Mouse (Mus musculus) midbrain, embryonic 15.5 days (tissue): ENCODE results near the gene Cnp. TPM values are rescaled to one million over a fixed set of nuclear protein-coding genes. Genes with fewer than 3 reads are reported as not detected.
"Not testable (repeated sequence)": the region's sequence is repeated elsewhere in the genome, so short reads cannot be mapped to it uniquely, and the experiment has no call there.

ENCODE experiments used
- ATAC-seq: fragments of 200-750 bp; cut with Nextera tagmentation; replicated peaks from 2 replicates; pipeline ENCODE4 v1.8.0; 2017; ENCODE audit warnings: moderate TSS enrichment
- H3K27ac ChIP-seq: fragments of 300-500 bp; sonication (generic); 2 replicates; pipeline ENCODE4 v1.5.1; 2015; ENCODE audit warnings: mild to moderate bottlenecking, inconsistent platforms
- H3K27me3 ChIP-seq: fragments of 300-500 bp; sonication (generic); replicated peaks from 2 replicates; pipeline ENCODE4 v1.6.1; 2015; ENCODE audit warnings: inconsistent platforms
- H3K36me3 ChIP-seq: fragments of 300-500 bp; sonication (generic); replicated peaks from 2 replicates; pipeline ENCODE4 v1.6.1; 2015; ENCODE audit warnings: inconsistent platforms
- H3K4me1 ChIP-seq: fragments of 300-500 bp; sonication (generic); 2 replicates; pipeline ENCODE4 v1.6.1; 2015; ENCODE audit warnings: inconsistent platforms
- H3K4me2 ChIP-seq: fragments of 300-500 bp; sonication (generic); 2 replicates; pipeline ENCODE4 v1.6.1; 2015; ENCODE audit warnings: inconsistent platforms, mild to moderate bottlenecking, moderate library complexity
- H3K4me3 ChIP-seq: fragments of 300-500 bp; sonication (generic); 2 replicates; pipeline ENCODE4 v1.5.1; 2015; ENCODE audit warnings: mild to moderate bottlenecking, inconsistent platforms
- H3K9ac ChIP-seq: fragments of 300-500 bp; sonication (generic); 2 replicates; pipeline ENCODE4 v1.6.1; 2015; ENCODE audit warnings: mild to moderate bottlenecking, inconsistent platforms
- H3K9me3 ChIP-seq: fragments of 300-500 bp; sonication (generic); 2 replicates; pipeline ENCODE4 v1.6.1; 2016; ENCODE audit warnings: inconsistent platforms
- WGBS: fragments of 180-500 bp; shearing (Covaris S2); methylation state at CpG from one replicate; pipeline ENCODE4 v1.1.7; 2015; ENCODE audit warnings: mixed read lengths; 5-methylcytosine and 5-hydroxymethylcytosine counted together
- polyA plus RNA-seq: library from polyadenylated mRNA; unstranded; fragments of >200 nt; fragmentation: Nextera tagmentation; extraction: Ambion mirVana; gene quantifications from 2 replicates; pipeline ENCODE4 v1.2.1, GENCODE M21; 2015

Cnp gene
- polyA plus RNA-seq, 1 experiment from 2014 or later: 38.3 TPM

DNA sequence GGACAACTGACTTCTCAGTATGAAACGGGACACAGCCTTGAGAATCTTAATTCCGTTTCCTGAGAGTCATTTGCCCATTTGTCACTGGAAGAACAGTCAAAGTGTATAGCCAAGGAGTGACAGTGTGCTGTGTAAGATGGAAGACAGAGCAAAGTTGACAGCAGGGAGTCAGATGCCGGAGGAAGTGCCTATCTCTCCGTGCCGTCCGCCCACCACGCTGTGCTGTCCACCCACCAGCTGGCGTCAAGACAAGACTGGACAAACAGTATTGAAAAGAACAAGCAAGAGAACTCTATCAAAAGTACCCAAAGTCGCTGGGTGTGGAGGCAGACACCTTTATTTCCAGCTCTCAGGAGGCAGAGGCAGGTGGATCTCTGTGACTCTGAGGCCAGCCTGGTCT is 28.5 kb downstream of the Cnp start:
- Histone ChIP-seq H3K27ac (no peak overlapping the region), H3K36me3 (peaks cover 14% of the 10 kb centered on the region), H3K4me3 (no peak overlapping the region), H3K9me3 (no peaks in the 10 kb centered on the region), H3K27me3 (no peaks in the 10 kb centered on the region), H3K4me2 (no peak overlapping the region), H3K9ac (no peak overlapping the region), H3K4me1 (peaks cover 8% of the 10 kb centered on the region)
- ATAC-seq: no peak
- WGBS: 92% methylated on average over 9 of the region's 9 CpGs

DNA sequence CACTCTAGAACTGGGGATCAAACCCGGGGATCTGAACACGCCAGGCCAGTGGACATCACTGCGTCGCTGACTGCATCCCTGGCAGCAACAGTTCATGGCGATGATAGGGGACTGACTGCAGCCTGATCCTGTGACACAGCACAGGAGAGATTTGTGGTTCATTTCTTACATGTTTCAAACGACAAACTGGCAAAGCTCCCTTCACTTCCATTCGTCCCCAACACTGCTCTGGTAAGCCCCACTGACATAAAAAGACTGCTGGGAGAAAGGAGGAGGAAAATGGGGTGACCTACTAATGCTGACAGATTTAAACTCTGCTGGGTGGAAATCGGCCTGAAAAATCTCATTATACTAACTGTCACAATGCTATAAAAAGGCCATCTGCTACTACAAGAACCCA is 29.1 kb downstream of the Cnp start:
- Histone ChIP-seq H3K27ac (no peak overlapping the region), H3K4me3 (no peak overlapping the region), H3K4me1 (peaks cover 8% of the 10 kb centered on the region), H3K36me3 (peaks cover 8% of the 10 kb centered on the region), H3K27me3 (no peaks in the 10 kb centered on the region), H3K9me3 (no peaks in the 10 kb centered on the region), H3K9ac (no peak overlapping the region), H3K4me2 (no peak overlapping the region)
- ATAC-seq: no peak
- 74% methylated on average over 8 of the region's 8 CpGs for WGBS

DNA sequence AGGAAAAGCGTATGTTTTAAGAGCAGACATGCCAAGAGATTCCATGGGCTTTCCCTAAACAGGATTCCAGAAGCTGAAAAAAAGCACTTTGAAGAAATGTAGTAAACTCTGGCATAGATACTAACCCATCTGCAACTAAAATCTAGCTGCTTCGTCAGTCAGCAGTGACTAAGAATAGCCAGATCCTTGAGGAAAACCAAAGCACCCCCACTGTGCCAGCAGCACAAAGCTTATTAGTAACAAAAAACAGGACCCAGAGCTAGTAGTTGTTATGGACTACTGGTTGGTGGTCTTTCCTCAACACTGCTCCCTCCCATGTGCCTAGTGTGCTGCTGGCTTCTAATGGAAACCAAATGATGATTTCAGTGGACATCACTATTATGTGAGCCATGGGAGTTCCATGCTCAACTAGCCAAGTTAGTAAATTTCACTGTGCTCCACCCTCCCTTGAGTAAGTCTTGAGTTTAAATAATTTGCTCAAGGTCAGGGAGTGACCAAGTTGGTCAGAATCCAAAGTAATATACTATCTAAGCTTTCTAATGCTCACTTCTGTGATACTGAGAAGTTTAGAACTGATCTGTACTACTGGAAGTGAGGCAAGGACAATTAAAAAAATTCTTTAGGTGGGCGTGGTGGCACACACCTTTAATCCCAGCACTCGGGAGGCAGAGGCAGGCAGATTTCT is 29.8 kb downstream of the Cnp start:
- H3K36me3 ChIP-seq: peaks cover 1% of the 10 kb centered on the region
- H3K9me3 ChIP-seq: no peaks in the 10 kb centered on the region
- no peaks in the 10 kb centered on the region for H3K27me3 ChIP-seq
- no peak for ATAC-seq
- no peak overlapping the region for H3K4me3 ChIP-seq
- H3K4me1 ChIP-seq: peaks cover 8% of the 10 kb centered on the region
- H3K27ac ChIP-seq: no peak overlapping the region
- WGBS: 79% methylated on average over 4 of the region's 4 CpGs
- H3K4me2 ChIP-seq: no peak overlapping the region
- no peak overlapping the region for H3K9ac ChIP-seq

DNA sequence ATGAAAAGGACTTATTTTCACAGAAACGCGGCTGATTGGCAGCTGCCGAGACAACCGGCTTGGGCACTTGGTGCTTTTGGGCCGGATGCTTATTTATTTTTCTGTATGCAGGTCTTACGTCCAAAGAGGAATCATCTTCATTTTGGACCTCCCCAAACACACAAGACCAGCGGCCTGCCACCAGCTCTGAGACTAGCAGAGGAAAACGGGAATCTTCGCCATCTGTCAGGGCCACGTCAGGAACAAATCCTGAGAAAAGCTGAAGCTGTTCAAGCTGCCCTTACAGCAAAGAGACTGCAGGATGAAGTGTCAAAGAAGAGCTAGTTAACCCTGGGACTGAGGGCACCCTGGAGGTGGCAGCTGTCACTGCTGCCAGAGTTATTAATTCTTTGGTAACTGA is 30.7 kb downstream of the Cnp start:
- WGBS: 79% methylated on average over 10 of the region's 10 CpGs
- peaks cover 8% of the 10 kb centered on the region for H3K4me1 ChIP-seq
- no peaks in the 10 kb centered on the region for H3K9me3 ChIP-seq
- no peak overlapping the region for H3K4me2 ChIP-seq
- H3K36me3 ChIP-seq: no peaks in the 10 kb centered on the region
- ATAC-seq: no peak
- H3K27me3 ChIP-seq: no peaks in the 10 kb centered on the region
- H3K4me3 ChIP-seq: no peak overlapping the region
- H3K9ac ChIP-seq: no peak overlapping the region
- H3K27ac ChIP-seq: 0 out of 2 replicates have a peak overlapping the region, but pooled peaks have one; percentile 11

DNA sequence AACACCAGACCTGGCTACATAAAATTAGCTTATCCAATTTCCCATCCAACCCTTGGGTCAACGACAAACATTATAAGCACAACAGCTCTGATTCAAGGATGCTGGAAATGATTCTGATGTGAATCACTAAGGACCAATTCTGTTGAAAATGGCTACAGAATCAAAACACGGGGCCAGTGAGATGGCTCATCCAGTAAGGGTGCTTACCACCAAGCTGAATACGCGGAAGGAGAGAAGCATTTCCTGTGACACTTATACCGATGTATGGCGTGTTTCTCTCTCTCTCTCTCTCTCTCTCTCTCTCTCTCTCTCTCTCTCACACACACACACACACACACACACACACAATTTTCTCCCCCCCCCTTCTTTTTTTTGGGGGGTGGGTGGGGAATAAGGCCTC is 32.4 kb downstream of the Cnp start:
- no peak overlapping the region for H3K4me3 ChIP-seq
- no peak overlapping the region for H3K9ac ChIP-seq
- no peak overlapping the region for H3K4me2 ChIP-seq
- whole genome bisulfite sequencing: 93% methylated on average over 6 of the region's 6 CpGs
- H3K4me1 ChIP-seq: peaks cover 8% of the 10 kb centered on the region
- H3K27me3 ChIP-seq: no peaks in the 10 kb centered on the region
- ATAC-seq: no peak
- H3K36me3 ChIP-seq: peaks cover 3% of the 10 kb centered on the region; the same call in 1 of the 2 replicates
- H3K9me3 ChIP-seq: no peaks in the 10 kb centered on the region
- H3K27ac ChIP-seq: no peak overlapping the region

DNA sequence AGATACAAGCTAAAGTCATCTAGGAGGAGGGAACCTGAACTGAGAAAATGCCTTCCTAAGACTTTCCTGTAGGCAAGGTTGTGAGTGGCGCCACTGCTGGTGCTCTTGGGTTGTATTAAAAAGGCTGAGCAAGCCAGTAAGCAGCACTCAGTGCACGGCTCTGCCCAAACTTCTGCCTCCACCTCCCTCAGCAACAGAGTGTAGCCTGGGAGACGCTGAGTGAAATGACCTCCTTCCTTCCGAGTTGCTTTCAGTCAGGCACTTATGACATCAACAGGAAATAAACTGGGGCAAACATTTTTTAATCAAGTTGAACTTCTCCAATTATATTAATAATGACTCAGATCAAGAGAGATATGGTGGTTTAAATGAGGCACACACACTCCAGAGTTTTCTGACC is 34.1 kb downstream of the Cnp start:
- no peaks in the 10 kb centered on the region for H3K9me3 ChIP-seq
- H3K9ac ChIP-seq: no peak overlapping the region
- peaks cover 8% of the 10 kb centered on the region for H3K4me1 ChIP-seq
- WGBS: 83% methylated on average over 4 of the region's 4 CpGs
- H3K4me3 ChIP-seq: no peak overlapping the region
- no peak overlapping the region for H3K27ac ChIP-seq
- peaks cover 3% of the 10 kb centered on the region; the same call in 1 of the 2 replicates for H3K36me3 ChIP-seq
- H3K27me3 ChIP-seq: no peaks in the 10 kb centered on the region
- ATAC-seq: no peak
- no peak overlapping the region for H3K4me2 ChIP-seq

DNA sequence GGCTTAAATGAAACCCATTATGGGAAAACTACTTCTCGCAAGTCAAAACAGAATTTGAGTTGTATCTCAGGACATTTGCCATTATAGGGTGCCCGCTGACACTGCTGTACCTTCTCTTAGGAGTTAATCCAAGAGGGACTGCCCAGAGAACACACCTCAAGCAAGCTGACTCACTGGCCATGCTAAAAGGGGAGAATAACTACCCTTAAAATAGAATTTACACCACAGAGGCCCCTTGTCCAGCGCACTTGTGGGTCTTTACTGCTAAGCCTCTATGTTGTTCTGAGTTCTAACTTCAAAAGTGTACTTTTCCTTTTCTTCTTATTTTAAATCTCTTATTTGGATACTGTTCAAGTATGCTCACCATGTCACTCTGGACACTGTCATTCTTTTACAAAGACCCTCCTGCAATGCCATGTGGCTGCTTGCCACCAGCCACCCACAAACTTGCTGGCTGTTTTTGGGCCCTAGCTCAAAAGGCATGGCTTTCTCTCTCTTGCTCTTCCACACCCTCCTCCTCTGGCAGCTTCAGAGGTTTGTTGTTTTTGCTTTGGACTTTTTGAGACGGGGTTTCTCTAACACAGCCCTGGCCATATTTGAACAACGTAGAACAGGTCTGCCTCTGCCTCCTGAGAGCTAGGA is 34.8 kb downstream of the Cnp start:
- Histone ChIP-seq H3K4me1 (peaks cover 8% of the 10 kb centered on the region), H3K9ac (no peak overlapping the region), H3K27me3 (no peaks in the 10 kb centered on the region), H3K4me2 (no peak overlapping the region), H3K4me3 (no peak overlapping the region), H3K36me3 (peaks cover 3% of the 10 kb centered on the region; the same call in 1 of the 2 replicates), H3K9me3 (no peaks in the 10 kb centered on the region), H3K27ac (0 out of 2 replicates have a peak overlapping the region, but pooled peaks have one; percentile 26)
- no peak for ATAC-seq
- 80% methylated on average over 5 of the region's 5 CpGs for WGBS

DNA sequence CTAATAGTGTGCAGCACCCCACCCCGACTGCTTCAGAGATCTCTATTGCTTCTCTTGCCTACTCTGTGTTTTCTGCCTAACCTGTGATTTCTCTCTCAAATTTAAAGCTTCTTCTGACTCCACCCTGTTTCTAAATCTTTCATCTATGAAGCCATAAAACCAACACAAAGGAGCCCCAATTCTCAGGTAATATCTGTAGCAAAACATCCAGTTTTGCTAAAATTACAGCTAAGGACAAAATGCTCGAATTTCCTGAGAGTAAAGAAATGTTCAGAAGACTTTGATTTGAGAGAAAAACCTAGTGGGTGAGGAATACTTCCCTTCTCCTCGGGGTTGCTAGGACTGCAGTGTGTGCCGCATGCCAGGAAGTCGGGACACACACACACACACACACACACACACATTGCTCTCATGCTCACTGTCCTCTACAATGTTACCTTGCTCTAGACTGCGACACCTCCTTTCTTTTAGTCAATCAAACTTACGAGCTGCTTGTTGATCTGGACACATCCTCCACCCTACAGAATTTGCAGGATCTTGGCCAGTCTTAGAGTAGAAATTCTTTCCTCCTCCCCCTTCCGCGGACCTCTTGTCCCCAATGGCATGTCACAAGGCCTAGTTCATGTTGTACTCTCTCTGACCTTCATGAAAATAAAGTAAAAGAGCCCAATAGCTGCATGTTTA is 35.4 kb downstream of the Cnp start:
- Histone ChIP-seq H3K4me1 (peaks cover 6% of the 10 kb centered on the region; the same call in 1 of the 2 replicates), H3K27ac (0 out of 2 replicates have a peak overlapping the region, but pooled peaks have one; percentile 26), H3K9ac (no peak overlapping the region), H3K4me2 (no peak overlapping the region), H3K27me3 (no peaks in the 10 kb centered on the region), H3K9me3 (no peaks in the 10 kb centered on the region), H3K36me3 (peaks cover 3% of the 10 kb centered on the region; the same call in 1 of the 2 replicates), H3K4me3 (no peak overlapping the region)
- ATAC-seq: no peak
- 81% methylated on average over 9 of the region's 9 CpGs for WGBS

DNA sequence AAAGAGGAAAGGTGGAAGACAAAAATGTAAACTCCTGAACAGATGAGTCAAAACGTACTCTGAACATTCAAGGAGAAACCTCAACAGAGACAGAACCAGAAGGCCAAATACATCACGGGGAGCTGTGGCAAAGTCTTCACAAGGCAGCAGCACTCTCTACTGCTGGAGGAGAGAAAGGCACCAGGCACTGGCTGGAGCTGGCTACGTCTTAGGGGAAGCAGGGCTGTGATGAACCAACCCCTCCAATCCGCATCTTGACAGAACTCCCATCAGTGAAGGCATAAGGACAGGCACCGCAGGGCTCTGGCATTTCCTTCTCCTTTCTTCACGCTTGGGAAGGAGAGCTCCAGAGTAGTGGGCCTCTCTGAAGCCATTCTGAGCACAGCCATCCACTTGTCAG is 36.9 kb downstream of the Cnp start:
- Histone ChIP-seq H3K9me3 (no peaks in the 10 kb centered on the region), H3K4me2 (no peak overlapping the region), H3K27ac (no peak overlapping the region), H3K4me1 (peaks cover 3% of the 10 kb centered on the region; the same call in 1 of the 2 replicates), H3K27me3 (no peaks in the 10 kb centered on the region), H3K9ac (no peak overlapping the region), H3K4me3 (no peak overlapping the region), H3K36me3 (peaks cover 3% of the 10 kb centered on the region; the same call in 1 of the 2 replicates)
- no peak for ATAC-seq
- WGBS: 91% methylated on average over 6 of the region's 6 CpGs

DNA sequence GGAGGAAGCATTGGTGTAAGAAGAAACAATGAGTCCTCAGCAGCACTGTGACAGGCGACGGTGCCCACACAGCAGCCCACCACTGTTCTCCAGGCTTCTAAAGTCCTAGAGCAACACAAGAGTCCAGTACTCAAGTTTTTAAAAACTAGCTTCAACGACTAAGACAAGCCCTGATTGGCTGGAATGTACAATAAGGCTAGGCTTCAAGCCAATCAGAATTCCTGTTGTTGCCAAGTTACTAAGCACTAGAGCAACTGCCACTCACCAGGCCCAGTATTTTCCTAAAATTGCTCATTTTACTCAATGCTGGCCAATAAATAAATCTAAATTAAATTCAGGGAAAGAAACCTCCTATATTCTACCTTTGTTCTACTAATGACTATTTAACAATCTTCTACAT is 38.5 kb downstream of the Cnp start:
- H3K9me3 ChIP-seq: no peaks in the 10 kb centered on the region
- H3K27ac ChIP-seq: no peak overlapping the region
- H3K4me3 ChIP-seq: no peak overlapping the region
- H3K9ac ChIP-seq: no peak overlapping the region
- WGBS: 89% methylated on average over 3 of the region's 3 CpGs
- H3K4me1 ChIP-seq: peaks cover 12% of the 10 kb centered on the region
- no peak for ATAC-seq
- peaks cover 3% of the 10 kb centered on the region; the same call in 1 of the 2 replicates for H3K36me3 ChIP-seq
- H3K4me2 ChIP-seq: no peak overlapping the region
- H3K27me3 ChIP-seq: no peaks in the 10 kb centered on the region

DNA sequence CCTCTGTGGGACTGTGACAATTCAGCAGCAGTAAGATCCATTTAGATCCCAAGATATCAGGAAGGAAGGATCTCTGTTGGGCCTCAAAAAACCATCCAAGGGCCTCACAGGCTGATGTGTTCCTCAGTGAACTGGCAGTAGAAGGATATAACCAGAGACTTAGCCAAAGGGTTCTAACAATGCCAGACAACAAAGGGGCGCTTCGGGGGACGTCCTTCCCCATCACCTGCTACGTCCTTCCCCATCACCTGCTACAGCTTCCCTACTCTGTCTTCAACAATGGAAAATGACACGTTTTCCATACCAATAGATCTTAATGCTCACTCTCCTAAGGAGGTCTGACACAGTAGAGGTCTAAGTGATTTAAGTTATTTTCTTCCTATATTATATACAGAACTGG is 41.6 kb downstream of the Cnp start:
- no peak overlapping the region for H3K4me2 ChIP-seq
- no peak for ATAC-seq

DNA sequence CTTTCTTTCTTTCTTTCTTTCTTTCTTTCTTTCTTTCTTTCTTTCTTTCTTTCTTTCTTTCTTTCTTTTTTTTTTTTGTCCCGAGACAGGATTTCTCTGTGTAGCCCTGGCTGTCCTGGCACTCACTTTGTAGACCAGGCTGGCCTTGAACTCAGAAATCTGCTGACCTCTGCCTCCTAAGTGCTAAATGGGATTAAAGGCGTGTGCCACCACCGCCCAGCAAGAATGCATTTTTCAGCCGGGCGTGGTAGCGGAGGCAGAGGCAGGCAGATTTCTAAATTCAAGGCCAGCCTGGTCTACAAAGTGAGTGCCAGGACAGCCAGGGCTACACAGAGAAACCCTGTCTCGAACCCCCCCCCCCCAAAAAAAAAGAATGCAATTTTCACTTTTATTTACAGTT is 42.1 kb downstream of the Cnp start:
- H3K27ac ChIP-seq, H3K27me3 ChIP-seq, H3K4me2 ChIP-seq, H3K36me3 ChIP-seq, H3K4me3 ChIP-seq, ATAC-seq, H3K9me3 ChIP-seq, H3K9ac ChIP-seq: not testable (repeated sequence)
- peaks cover 20% of the 10 kb centered on the region for H3K4me1 ChIP-seq
- WGBS: 93% methylated on average over 7 of the region's 7 CpGs

More for the DNA sequence above, 41.6 kb downstream of the Cnp start:
- no peaks in the 10 kb centered on the region for H3K27me3 ChIP-seq
- peaks cover 3% of the 10 kb centered on the region; the same call in 1 of the 2 replicates for H3K36me3 ChIP-seq
- H3K9me3 ChIP-seq: no peaks in the 10 kb centered on the region
- H3K27ac ChIP-seq: no peak overlapping the region
- 86% methylated on average over 5 of the region's 5 CpGs for WGBS
- no peak overlapping the region for H3K9ac ChIP-seq
- H3K4me1 ChIP-seq: peaks cover 20% of the 10 kb centered on the region
- no peak overlapping the region for H3K4me3 ChIP-seq
